Mouse (Mus musculus): ENCODE data around the gene Man1a. TPM values are rescaled to one million over a fixed set of nuclear protein-coding genes. Genes with fewer than 3 reads are reported as not detected.

The Man1a gene
- polyA plus RNA-seq, 1 experiment, result 31.8 TPM

- no peak for TF ChIP-seq POLR2A (IDR thresholded peaks at IDR 0.05; ENCODE audit: low read depth, low read length)
- TF ChIP-seq CTCF (IDR thresholded peaks at IDR 0.05; ENCODE audit: borderline replicate concordance, insufficient read depth, low read length), result no peak
- no peak overlapping the region for H3K27ac ChIP-seq (ENCODE audit: insufficient read depth, low read length)
- H3K4me1 ChIP-seq (ENCODE audit: control insufficient read depth, insufficient read depth, low read length), result no peaks in the 10 kb centered on the region
- no peak overlapping the region for H3K4me3 ChIP-seq (ENCODE audit: insufficient read depth, low read length)
These were observed 162.7 kb downstream of the Man1a start for GRCm38 (mm10) chr10:53913546-53914312.

GRCm38 (mm10) chr10:53889512-53889911 is 186.9 kb downstream of the Man1a start:
- TF ChIP-seq POLR2A (IDR thresholded peaks at IDR 0.05; ENCODE audit: low read depth, low read length), result no peak
- no peak for TF ChIP-seq CTCF (IDR thresholded peaks at IDR 0.05; ENCODE audit: borderline replicate concordance, insufficient read depth, low read length)
- Histone ChIP-seq H3K4me1 (ENCODE audit: control insufficient read depth, insufficient read depth, low read length) (peaks cover 4% of the 10 kb centered on the region; the same call in 1 of the 2 replicates), H3K4me3 (ENCODE audit: insufficient read depth, low read length) (no peak overlapping the region), H3K27ac (ENCODE audit: insufficient read depth, low read length) (no peak overlapping the region)

- H3K4me1 ChIP-seq (ENCODE audit: control insufficient read depth, insufficient read depth, low read length), result peaks cover 4% of the 10 kb centered on the region; the same call in 1 of the 2 replicates
- H3K4me3 ChIP-seq (ENCODE audit: insufficient read depth, low read length), result no peak overlapping the region
- TF ChIP-seq POLR2A (IDR thresholded peaks at IDR 0.05; ENCODE audit: low read depth, low read length), result no peak
- no peak for TF ChIP-seq CTCF (IDR thresholded peaks at IDR 0.05; ENCODE audit: borderline replicate concordance, insufficient read depth, low read length)
- no peak overlapping the region for H3K27ac ChIP-seq (ENCODE audit: insufficient read depth, low read length)
These were observed 187.9 kb downstream of the Man1a start for GRCm38 (mm10) chr10:53888382-53889110.

GRCm38 (mm10) chr10:53886475-53886874 is 189.9 kb downstream of the Man1a start:
- no peak overlapping the region for H3K4me3 ChIP-seq (ENCODE audit: insufficient read depth, low read length)
- TF ChIP-seq POLR2A (IDR thresholded peaks at IDR 0.05; ENCODE audit: low read depth, low read length) (no peak), CTCF (IDR thresholded peaks at IDR 0.05; ENCODE audit: borderline replicate concordance, insufficient read depth, low read length) (no peak)
- peaks cover 4% of the 10 kb centered on the region; the same call in 1 of the 2 replicates for H3K4me1 ChIP-seq (ENCODE audit: control insufficient read depth, insufficient read depth, low read length)
- no peak overlapping the region for H3K27ac ChIP-seq (ENCODE audit: insufficient read depth, low read length)

GRCm38 (mm10) chr10:53881310-53881709 is 195.1 kb downstream of the Man1a start:
- Histone ChIP-seq H3K4me1 (ENCODE audit: control insufficient read depth, insufficient read depth, low read length) (no peaks in the 10 kb centered on the region), H3K27ac (ENCODE audit: insufficient read depth, low read length) (no peak overlapping the region), H3K4me3 (ENCODE audit: insufficient read depth, low read length) (no peak overlapping the region)
- TF ChIP-seq CTCF (IDR thresholded peaks at IDR 0.05; ENCODE audit: borderline replicate concordance, insufficient read depth, low read length), result no peak
- no peak for TF ChIP-seq POLR2A (IDR thresholded peaks at IDR 0.05; ENCODE audit: low read depth, low read length)

GRCm38 (mm10) chr10:53875896-53876295 is 200.5 kb downstream of the Man1a start:
- Histone ChIP-seq H3K27ac (ENCODE audit: insufficient read depth, low read length) (no peak overlapping the region), H3K4me3 (ENCODE audit: insufficient read depth, low read length) (no peak overlapping the region), H3K4me1 (ENCODE audit: control insufficient read depth, insufficient read depth, low read length) (no peaks in the 10 kb centered on the region)
- TF ChIP-seq CTCF (IDR thresholded peaks at IDR 0.05; ENCODE audit: borderline replicate concordance, insufficient read depth, low read length) (no peak), POLR2A (IDR thresholded peaks at IDR 0.05; ENCODE audit: low read depth, low read length) (no peak)

GRCm38 (mm10) chr10:53874191-53874590 is 202.2 kb downstream of the Man1a start:
- no peaks in the 10 kb centered on the region for H3K4me1 ChIP-seq (ENCODE audit: control insufficient read depth, insufficient read depth, low read length)
- H3K4me3 ChIP-seq (ENCODE audit: insufficient read depth, low read length), result no peak overlapping the region
- no peak overlapping the region for H3K27ac ChIP-seq (ENCODE audit: insufficient read depth, low read length)
- TF ChIP-seq CTCF (IDR thresholded peaks at IDR 0.05; ENCODE audit: borderline replicate concordance, insufficient read depth, low read length) (no peak), POLR2A (IDR thresholded peaks at IDR 0.05; ENCODE audit: low read depth, low read length) (no peak)

GRCm38 (mm10) chr10:53863486-53864357 is 212.7 kb downstream of the Man1a start:
- Histone ChIP-seq H3K4me1 (ENCODE audit: control insufficient read depth, insufficient read depth, low read length) (no peaks in the 10 kb centered on the region), H3K4me3 (ENCODE audit: insufficient read depth, low read length) (no peak overlapping the region), H3K27ac (ENCODE audit: insufficient read depth, low read length) (no peak overlapping the region)
- TF ChIP-seq CTCF (IDR thresholded peaks at IDR 0.05; ENCODE audit: borderline replicate concordance, insufficient read depth, low read length) (no peak), POLR2A (IDR thresholded peaks at IDR 0.05; ENCODE audit: low read depth, low read length) (no peak)

- H3K4me1 ChIP-seq (ENCODE audit: control insufficient read depth, insufficient read depth, low read length), result no peaks in the 10 kb centered on the region
- H3K27ac ChIP-seq (ENCODE audit: insufficient read depth, low read length), result no peak overlapping the region
- TF ChIP-seq CTCF (IDR thresholded peaks at IDR 0.05; ENCODE audit: borderline replicate concordance, insufficient read depth, low read length) (no peak), POLR2A (IDR thresholded peaks at IDR 0.05; ENCODE audit: low read depth, low read length) (no peak)
These were observed 216.5 kb downstream of the Man1a start for GRCm38 (mm10) chr10:53859879-53860278.

More at GRCm38 (mm10) chr10:53859879-53860278, 216.5 kb downstream of the Man1a start:
- no peak overlapping the region for H3K4me3 ChIP-seq (ENCODE audit: insufficient read depth, low read length)

All from embryonic fibroblast, embryonic 13.5 days (primary cell).